Mouse (Mus musculus) lung, adult 2 months (tissue): ENCODE measurements around the gene Gm37240.

ENCODE experiments used
- CTCF ChIP-seq: fragments of 200-500 bp; IDR thresholded peaks from 2 replicates; pipeline ENCODE4 v1.5.1; 2011; ENCODE audit warnings: mild to moderate bottlenecking, low read length, control low read depth; ENCODE audit not compliant: insufficient read depth
- POLR2A ChIP-seq: fragments of 200-500 bp; IDR thresholded peaks from 2 replicates; pipeline ENCODE4 v1.6.1; 2011; ENCODE audit warnings: low read depth, mild to moderate bottlenecking, control low read depth, low read length, borderline replicate concordance; ENCODE audit errors: extremely low read depth

DNA sequence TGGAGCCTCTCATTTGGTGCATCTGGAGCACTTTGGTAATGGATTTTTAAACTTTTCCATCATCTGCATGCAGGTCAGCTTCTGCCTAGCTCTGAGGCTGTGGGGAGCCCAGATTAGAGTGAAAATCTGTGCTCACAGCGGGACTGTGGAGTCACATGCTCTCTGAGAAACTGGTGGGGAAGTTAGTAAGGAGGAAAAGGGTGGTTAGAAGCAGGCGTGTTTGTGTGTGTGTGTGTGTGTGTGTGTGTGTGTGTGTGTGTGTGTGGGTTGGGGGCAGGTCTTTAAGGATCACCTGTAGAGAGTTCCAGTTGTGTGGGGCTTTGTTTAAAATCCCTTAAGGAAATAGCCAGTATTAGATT, 1199.9 kb downstream of the Gm37240 start:
- TF ChIP-seq POLR2A (no peak), CTCF (no peak)
